ENCODE assay signal across 15 mouse cellular contexts in genomic region chr9:108139169-108139962, GRCm38 (mm10). TPM values are rescaled to one million over a fixed set of nuclear protein-coding genes. Genes with fewer than 3 reads are reported as not detected.
DNase-seq lines count a peak whose midpoint lies in the region; ATAC-seq and TF ChIP-seq lines count a peak whose summit lies in the region.
"Had no signal": no experiment of that assay in that cellular context is flagged by ENCODE, and none has a peak within 500 bp of the region (broad histone marks: within the 10 kb centered on the region; RNA-seq: fewer than 3 reads in every experiment).

No protein-coding gene starts in this region.

- no peaks in the 10 kb centered on the region for H3K27me3 ChIP-seq in lung, embryonic 14.5 days (ENCODE audit: insufficient read depth, low read length)
- no peaks in the 10 kb centered on the region for H3K27me3 ChIP-seq in lung, postnatal 0 days (replicated peaks; ENCODE audit: insufficient read depth, low read length)
- H3K27me3 ChIP-seq: embryonic facial prominence, embryonic 13.5 days; heart, embryonic 15.5 days had no signal

- no peak overlapping the region for H3K4me3 ChIP-seq in lung, embryonic 14.5 days (ENCODE audit: low read depth, low read length)
- H3K4me3 ChIP-seq in lung, postnatal 0 days (ENCODE audit: low read depth, low read length) = no peak overlapping the region
- H3K4me3 ChIP-seq in gastrocnemius, adult 2 months = no peak overlapping the region
- H3K4me3 ChIP-seq: embryonic facial prominence, embryonic 13.5 days; forebrain, embryonic 10.5 days; heart, embryonic 15.5 days had no signal

- H3K9me3 ChIP-seq in lung, embryonic 14.5 days (ENCODE audit: low read depth, low read length) = no peaks in the 10 kb centered on the region
- no peaks in the 10 kb centered on the region for H3K9me3 ChIP-seq in lung, postnatal 0 days (ENCODE audit: low read length)
- H3K9me3 ChIP-seq: embryonic facial prominence, embryonic 13.5 days; forebrain, embryonic 10.5 days; heart, embryonic 15.5 days had no signal

- no peak for TF ChIP-seq EP300 in lung, postnatal 0 days (IDR thresholded peaks at IDR 0.05)

- H3K9ac ChIP-seq in lung, embryonic 14.5 days = no peak overlapping the region
- H3K9ac ChIP-seq in lung, postnatal 0 days (replicated peaks; ENCODE audit: low read depth) = no peak overlapping the region
- H3K9ac ChIP-seq: embryonic facial prominence, embryonic 13.5 days; heart, embryonic 15.5 days had no signal

- TF ChIP-seq CTCF in lung, embryonic 14.5 days (IDR thresholded peaks at IDR 0.05; ENCODE audit: low read depth) = no peak
- TF ChIP-seq CTCF in lung, postnatal 0 days (IDR thresholded peaks at IDR 0.05) = no peak
- no peak for TF ChIP-seq CTCF in brain, embryonic 14.5 days (IDR thresholded peaks at IDR 0.05; ENCODE audit: borderline replicate concordance, extremely low read depth, insufficient read depth, insufficient read length)
- TF ChIP-seq CTCF in gastrocnemius, adult 2 months (IDR thresholded peaks at IDR 0.05) = no peak

- TF ChIP-seq POLR2A in brain, embryonic 14.5 days (IDR thresholded peaks at IDR 0.05; ENCODE audit: borderline replicate concordance, extremely low read depth, insufficient read depth, insufficient read length, poor library complexity, severe bottlenecking) = no peak

- 78% methylated on average over 17 of the region's 17 CpGs for WGBS in lung, embryonic 14.5 days
- 82% methylated on average over 17 of the region's 17 CpGs for WGBS in lung, postnatal 0 days

- H3K4me1 ChIP-seq in lung, embryonic 14.5 days (ENCODE audit: insufficient read depth) = no peaks in the 10 kb centered on the region
- H3K4me1 ChIP-seq in lung, postnatal 0 days (ENCODE audit: insufficient read depth, low read depth, low read length) = 0 out of 2 replicates have a peak, but pooled peaks cover 3% of the 10 kb centered on the region

- ATAC-seq in lung, embryonic 14.5 days (ENCODE audit: insufficient read depth) = no peak
- ATAC-seq in lung, postnatal 0 days = no peak

- no peaks in the 10 kb centered on the region for H3K36me3 ChIP-seq in lung, embryonic 14.5 days (ENCODE audit: insufficient read depth)
- no peaks in the 10 kb centered on the region for H3K36me3 ChIP-seq in lung, postnatal 0 days (ENCODE audit: insufficient read depth, low read length)
- H3K36me3 ChIP-seq: embryonic facial prominence, embryonic 13.5 days; heart, embryonic 15.5 days had no signal

- peak; percentile 35 for DNase-seq in heart, postnatal 4 days
- no peak for DNase-seq in heart, adult 9 months (ENCODE audit: low spot score in 2 of 2)
- peak; percentile 42 for DNase-seq in lung, embryonic 14.5 days
- DNase-seq in lung, postnatal 0 days (ENCODE audit: low spot score) = no peak
- DNase-seq in brain, embryonic 14.5 days (ENCODE audit: low read depth) = peak; percentile 42
- peak; percentile 97 to 98 for DNase-seq in cerebellum, postnatal 14 days
- DNase-seq in adipocyte (ENCODE audit: low spot score) = no peak
- DNase-seq in gastrocnemius, adult 2 months = no peak
- DNase-seq: B cell, adult 2 months; lung, adult 18-20 months had no signal

- no peak overlapping the region for H3K4me2 ChIP-seq in lung, embryonic 14.5 days
- no peak overlapping the region for H3K4me2 ChIP-seq in lung, postnatal 0 days (replicated peaks; ENCODE audit: low read depth, low read length)
- H3K4me2 ChIP-seq: embryonic facial prominence, embryonic 13.5 days; heart, embryonic 15.5 days had no signal

- H3K27ac ChIP-seq in lung, embryonic 14.5 days (ENCODE audit: low read depth) = no peak overlapping the region
- no peak overlapping the region for H3K27ac ChIP-seq in lung, postnatal 0 days (ENCODE audit: low read length)
- no peak overlapping the region for H3K27ac ChIP-seq in gastrocnemius, adult 2 months
- H3K27ac ChIP-seq: embryonic facial prominence, embryonic 13.5 days; forebrain, embryonic 10.5 days; heart, embryonic 15.5 days had no signal

- intact Hi-C loops in gastrocnemius, adult 2 months (cut with DNase I) = loop anchor here (5.0 kb wide), 1 partner anchor 42 kb away; no protein-coding TSS in a partner anchor

RNA-seq across cellular contexts. Expression of gene Apeh, which starts 45.0 kb away (rescaled TPM):
- total RNA-seq in heart, postnatal 4 days (2021) = 10 to 100 TPM; 42.2 to 45.1 TPM
- polyA plus RNA-seq in lung, embryonic 14.5 days (2014; fragmentation: Nextera tagmentation; extraction: Ambion mirVana) = 49.4 and 49.9 TPM in 2 replicates
- 29.3 and 34.6 TPM in 2 replicates for polyA plus RNA-seq in lung, postnatal 0 days (2015; fragmentation: Nextera tagmentation; extraction: Ambion mirVana)
- 65.1 and 81.4 TPM in 2 replicates for polyA plus RNA-seq in brain, embryonic 14.5 days (2012; rRNA removed)
- 10 to 100 TPM; 30.6 to 33.4 TPM for total RNA-seq in gastrocnemius, adult 2 months (2021)

RNA-seq across cellular contexts. Expression of gene Bsn, which starts 50.8 kb away (rescaled TPM):
- total RNA-seq in heart, postnatal 4 days (2021) = under 1 TPM; 0.07 to 0.11 TPM
- polyA plus RNA-seq in lung, embryonic 14.5 days (2014; fragmentation: Nextera tagmentation; extraction: Ambion mirVana) = 0.15 and 0.24 TPM in 2 replicates
- polyA plus RNA-seq in lung, postnatal 0 days (2015; fragmentation: Nextera tagmentation; extraction: Ambion mirVana) = 0.06 and 0.12 TPM in 2 replicates
- 18.7 and 40.0 TPM in 2 replicates for polyA plus RNA-seq in brain, embryonic 14.5 days (2012; rRNA removed)
- total RNA-seq in gastrocnemius, adult 2 months (2021) = under 1 TPM in 1 of 2 experiments, not detected in 1; 0.03 TPM

RNA-seq across cellular contexts. Expression of gene Rnf123, which starts 56.2 kb away (rescaled TPM):
- total RNA-seq in heart, postnatal 4 days (2021) = 10 to 100 TPM; 62.6 to 63.4 TPM
- 27.9 and 30.9 TPM in 2 replicates for polyA plus RNA-seq in lung, embryonic 14.5 days (2014; fragmentation: Nextera tagmentation; extraction: Ambion mirVana)
- 19.7 and 20.4 TPM in 2 replicates for polyA plus RNA-seq in lung, postnatal 0 days (2015; fragmentation: Nextera tagmentation; extraction: Ambion mirVana)
- polyA plus RNA-seq in brain, embryonic 14.5 days (2012; rRNA removed) = 93.3 and 93.5 TPM in 2 replicates
- total RNA-seq in gastrocnemius, adult 2 months (2021) = 100 to 1,000 TPM; 128 to 157 TPM

RNA-seq across cellular contexts. Expression of gene Mst1, which starts 59.1 kb away (rescaled TPM):
- not detected for total RNA-seq in heart, postnatal 4 days (2021)
- polyA plus RNA-seq in lung, embryonic 14.5 days (2014; fragmentation: Nextera tagmentation; extraction: Ambion mirVana) = 0.18 and 0.20 TPM in 2 replicates
- polyA plus RNA-seq in lung, postnatal 0 days (2015; fragmentation: Nextera tagmentation; extraction: Ambion mirVana) = 0.62 and 1.1 TPM in 2 replicates
- polyA plus RNA-seq in brain, embryonic 14.5 days (2012; rRNA removed) = 0.08 and 0.10 TPM in 2 replicates
- not detected for total RNA-seq in gastrocnemius, adult 2 months (2021)
- total RNA-seq: layer of hippocampus, postnatal 14 days had no signal
- polyA plus RNA-seq: heart, embryonic 15.5 days; kidney, embryonic 14.5 days had no signal

Comparison
In these comparisons a context has a peak if more than half of its experiments do, and no peak if none do; other contexts are left out.
1. DNase-seq: peak in heart, postnatal 4 days (single experiment), lung, embryonic 14.5 days (single experiment), brain, embryonic 14.5 days (single experiment) and cerebellum, postnatal 14 days (2 of 2); none in heart, adult 9 months (0 of 2), lung, postnatal 0 days (single experiment), adipocyte (single experiment) and gastrocnemius, adult 2 months (single experiment).
2. RNA of gene Bsn, which starts 50.8 kb away (polyA plus RNA-seq): 18.7 to 40.0 TPM in brain, embryonic 14.5 days; 0.15 to 0.24 TPM in lung, embryonic 14.5 days and 0.06 to 0.12 TPM in lung, postnatal 0 days; every median in the first group is over 10 times any median in the second.